Mouse (Mus musculus): ENCODE data around the gene Cgref1. TPM values are rescaled to one million over a fixed set of nuclear protein-coding genes. Genes with fewer than 3 reads are reported as not detected.

Gene Cgref1
- polyA plus RNA-seq, 1 experiment from 2014 or later, result 6.4 TPM

DNA sequence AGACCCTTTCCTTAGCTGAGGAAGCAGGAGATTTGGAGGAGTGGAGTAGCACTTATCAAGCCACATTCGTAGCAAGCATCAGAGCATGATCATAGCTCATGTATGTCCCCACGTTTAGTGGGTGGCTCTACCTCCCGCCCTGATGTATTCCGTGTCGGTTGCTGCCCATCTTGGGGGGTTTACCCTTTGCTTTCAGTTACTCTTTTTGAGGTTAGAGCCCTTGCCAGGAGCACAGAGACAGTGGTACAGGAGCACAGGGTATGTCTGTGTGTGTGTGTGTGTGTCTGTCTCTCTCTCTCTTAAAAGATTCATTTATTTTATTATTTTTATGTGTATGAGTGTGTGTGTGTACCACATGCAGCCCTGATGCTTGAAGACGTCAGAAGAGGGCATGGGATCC lies 22.3 kb downstream of the Cgref1 start:
- Histone ChIP-seq H3K27ac (ENCODE audit: low read depth, low read length) (no peak overlapping the region), H3K9ac (ENCODE audit: low read length) (no peak overlapping the region), H3K27me3 (ENCODE audit: control insufficient read depth, insufficient read depth, low read length) (no peaks in the 10 kb centered on the region), H3K9me3 (ENCODE audit: control insufficient read depth, low read length) (no peaks in the 10 kb centered on the region), H3K4me2 (ENCODE audit: low read depth, low read length, severe bottlenecking) (no peak overlapping the region), H3K36me3 (ENCODE audit: control insufficient read depth, insufficient read depth, low read length) (no peaks in the 10 kb centered on the region), H3K4me1 (replicated peaks; ENCODE audit: control insufficient read depth, insufficient read depth, low read length) (peaks cover 10% of the 10 kb centered on the region), H3K4me3 (ENCODE audit: low read depth, low read length) (no peak overlapping the region)
- ATAC-seq (replicated peaks; ENCODE audit: low FRiP score) (no peak), DNase-seq (ENCODE audit: low spot score) (no peak)
- 84% methylated on average over 6 of the region's 6 CpGs for WGBS

DNA sequence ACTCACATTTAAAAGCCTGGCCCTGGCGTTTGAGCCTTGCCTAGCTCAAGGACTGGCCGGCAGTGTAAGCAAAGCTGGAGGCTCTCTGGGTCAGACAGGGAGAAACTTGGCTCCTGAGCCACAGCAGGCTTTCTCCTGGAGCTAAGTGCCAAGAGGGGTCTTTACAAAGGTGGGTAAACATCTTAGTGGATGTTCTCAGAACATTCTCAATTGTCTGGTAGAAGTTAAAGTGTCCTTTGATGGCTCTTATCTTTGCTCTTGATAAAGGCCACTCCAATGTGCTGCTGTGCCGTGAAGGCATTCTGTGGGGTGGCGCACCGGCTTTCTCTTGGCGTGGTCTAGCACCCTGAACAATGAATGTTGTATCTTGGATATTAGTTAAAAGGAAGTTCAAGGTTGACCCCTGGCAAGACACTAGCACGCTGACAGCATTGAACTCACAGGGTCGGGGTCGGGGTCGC lies 22.8 kb downstream of the Cgref1 start:
- ATAC-seq (replicated peaks; ENCODE audit: low FRiP score), result no peak
- DNase-seq (ENCODE audit: low spot score), result no peak
- Histone ChIP-seq H3K27ac (ENCODE audit: low read depth, low read length) (no peak overlapping the region), H3K36me3 (ENCODE audit: control insufficient read depth, insufficient read depth, low read length) (no peaks in the 10 kb centered on the region), H3K4me3 (ENCODE audit: low read depth, low read length) (no peak overlapping the region), H3K9ac (ENCODE audit: low read length) (no peak overlapping the region), H3K4me2 (ENCODE audit: low read depth, low read length, severe bottlenecking) (peak overlapping the region; percentile 77; the same call in 1 of the 2 replicates), H3K9me3 (ENCODE audit: control insufficient read depth, low read length) (no peaks in the 10 kb centered on the region), H3K27me3 (ENCODE audit: control insufficient read depth, insufficient read depth, low read length) (no peaks in the 10 kb centered on the region), H3K4me1 (replicated peaks; ENCODE audit: control insufficient read depth, insufficient read depth, low read length) (peaks cover 10% of the 10 kb centered on the region)
- 75% methylated on average over 10 of the region's 10 CpGs for WGBS

DNA sequence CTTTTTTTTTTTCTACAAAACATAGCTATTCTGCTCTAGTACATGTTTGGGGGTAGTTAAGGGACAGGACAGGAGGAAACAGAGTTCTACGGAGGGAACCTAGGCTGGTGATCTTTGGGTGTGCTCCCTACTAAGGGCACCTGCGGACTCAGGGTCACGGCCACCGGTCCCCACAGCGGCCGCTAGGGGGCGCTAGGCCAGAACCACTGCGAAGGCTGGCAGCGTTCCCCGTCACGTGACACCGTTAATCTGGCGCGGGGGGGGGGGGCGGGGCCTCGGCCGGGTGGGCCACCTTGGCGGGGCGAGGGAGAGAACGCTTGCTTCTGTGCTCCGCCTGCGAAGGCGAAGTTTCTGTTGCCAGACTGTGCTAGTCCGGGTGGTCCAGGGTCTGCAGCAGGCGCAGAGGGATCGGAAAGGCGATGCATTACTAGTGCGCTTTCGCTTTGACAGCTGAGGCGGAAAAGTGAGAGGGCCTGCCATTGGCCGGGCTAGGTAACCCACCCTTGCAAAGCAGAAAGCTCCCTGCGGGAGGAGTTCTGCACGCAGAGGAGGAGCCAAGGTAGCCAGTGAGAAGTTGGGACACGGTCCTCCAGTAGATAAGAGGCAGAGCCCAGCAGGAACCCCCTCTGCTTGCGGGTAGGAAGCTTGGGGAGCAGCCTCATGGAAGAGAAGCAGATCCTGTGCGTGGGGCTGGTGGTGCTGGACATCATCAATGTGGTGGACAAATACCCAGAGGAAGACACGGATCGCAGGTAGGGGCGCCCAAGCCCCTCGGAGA lies 23.9 kb downstream of the Cgref1 start, which contains the start of gene Khk:
Khk (plus strand) TSS at position 176 of the 778 bp plus-strand sequence.
- Histone ChIP-seq H3K36me3 (ENCODE audit: control insufficient read depth, insufficient read depth, low read length) (no peaks in the 10 kb centered on the region), H3K4me1 (replicated peaks; ENCODE audit: control insufficient read depth, insufficient read depth, low read length) (peaks cover 10% of the 10 kb centered on the region), H3K27ac (ENCODE audit: low read depth, low read length) (peak within 1 kb of the TSS; percentile 71; the same call in 1 of the 2 replicates), H3K4me3 (ENCODE audit: low read depth, low read length) (peak within 1 kb of the TSS; percentile 45), H3K9me3 (ENCODE audit: control insufficient read depth, low read length) (no peaks in the 10 kb centered on the region), H3K9ac (ENCODE audit: low read length) (peak within 1 kb of the TSS; percentile 65), H3K4me2 (ENCODE audit: low read depth, low read length, severe bottlenecking) (peak within 1 kb of the TSS; percentile 77), H3K27me3 (ENCODE audit: control insufficient read depth, insufficient read depth, low read length) (no peaks in the 10 kb centered on the region)
- ATAC-seq (replicated peaks; ENCODE audit: low FRiP score), result peak; percentile 78
- peak; percentile 98 for DNase-seq (ENCODE audit: low spot score)
- 1% methylated on average over 37 of the region's 40 CpGs for WGBS

DNA sequence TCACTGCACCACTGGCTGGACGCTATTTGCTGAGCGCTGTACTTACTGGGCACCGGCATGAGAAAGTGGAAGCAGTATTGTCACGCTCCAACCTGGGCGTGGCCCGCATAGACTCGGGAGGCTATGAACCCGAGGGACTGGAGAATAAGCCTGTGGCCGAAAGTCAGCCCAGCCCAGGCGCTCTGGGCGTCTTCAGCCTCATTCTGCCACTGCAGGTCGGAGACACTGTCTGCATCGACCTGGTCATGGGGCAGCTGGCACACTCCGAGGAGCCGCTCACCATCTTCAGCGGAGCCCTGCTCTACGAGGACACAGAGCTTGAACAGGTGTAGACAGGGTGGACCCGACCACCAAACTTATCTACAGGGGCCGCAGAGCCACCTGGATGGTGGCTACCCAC lies 24.8 kb downstream of the Cgref1 start:
- DNase-seq (ENCODE audit: low spot score) (peak; percentile 55), ATAC-seq (replicated peaks; ENCODE audit: low FRiP score) (peak; percentile 11)
- Histone ChIP-seq H3K9me3 (ENCODE audit: control insufficient read depth, low read length) (no peaks in the 10 kb centered on the region), H3K27me3 (ENCODE audit: control insufficient read depth, insufficient read depth, low read length) (no peaks in the 10 kb centered on the region), H3K9ac (ENCODE audit: low read length) (no peak overlapping the region; the same call in 1 of the 2 replicates), H3K36me3 (ENCODE audit: control insufficient read depth, insufficient read depth, low read length) (no peaks in the 10 kb centered on the region), H3K4me3 (ENCODE audit: low read depth, low read length) (no peak overlapping the region), H3K4me2 (ENCODE audit: low read depth, low read length, severe bottlenecking) (0 out of 2 replicates have a peak overlapping the region, but pooled peaks have one; percentile 77), H3K4me1 (replicated peaks; ENCODE audit: control insufficient read depth, insufficient read depth, low read length) (peaks cover 13% of the 10 kb centered on the region), H3K27ac (ENCODE audit: low read depth, low read length) (no peak overlapping the region)
- WGBS, result 66% methylated on average over 19 of the region's 19 CpGs

DNA sequence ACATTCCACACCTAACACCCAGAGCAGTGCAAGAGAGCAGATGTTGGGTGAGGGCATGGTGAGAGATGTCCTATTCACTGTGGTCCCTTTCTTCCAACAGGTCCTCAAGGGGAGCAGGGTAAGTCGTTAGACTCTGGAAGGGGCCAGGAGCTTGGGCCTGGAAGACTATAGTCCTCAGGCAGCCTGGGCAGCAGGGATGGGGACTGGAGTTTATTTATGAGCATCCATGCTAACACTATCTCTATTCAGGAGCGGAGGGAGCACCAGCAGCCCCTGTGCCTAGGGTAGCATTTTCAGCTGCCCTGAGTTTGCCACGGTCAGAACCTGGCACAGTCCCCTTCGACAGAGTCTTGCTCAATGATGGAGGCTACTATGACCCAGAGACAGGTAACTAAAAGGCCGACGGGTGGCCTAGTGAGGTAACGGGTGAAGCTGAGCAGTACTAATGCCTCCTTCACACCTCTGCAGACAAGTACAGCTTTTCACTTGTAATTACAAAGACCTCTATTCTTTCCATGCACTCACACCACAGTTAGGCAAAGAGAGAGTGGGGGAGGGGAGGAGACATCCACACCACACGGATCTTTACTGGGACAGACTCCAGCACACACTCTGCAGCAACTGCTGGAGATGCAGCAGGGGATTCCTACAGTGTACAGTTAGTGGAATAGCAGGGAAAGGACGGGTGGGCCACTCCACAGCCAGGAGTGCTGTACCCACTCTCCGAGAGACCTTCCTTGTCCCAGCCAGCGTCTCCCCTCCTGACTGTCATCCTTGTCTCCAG lies 25.4 kb downstream of the Cgref1 start:
- no peak for ATAC-seq (replicated peaks; ENCODE audit: low FRiP score)
- no peaks in the 10 kb centered on the region for H3K9me3 ChIP-seq (ENCODE audit: control insufficient read depth, low read length)
- H3K27ac ChIP-seq (ENCODE audit: low read depth, low read length), result no peak overlapping the region
- WGBS, result 67% methylated on average over 11 of the region's 11 CpGs
- no peaks in the 10 kb centered on the region for H3K27me3 ChIP-seq (ENCODE audit: control insufficient read depth, insufficient read depth, low read length)
- peaks cover 14% of the 10 kb centered on the region for H3K4me1 ChIP-seq (replicated peaks; ENCODE audit: control insufficient read depth, insufficient read depth, low read length)
- H3K4me2 ChIP-seq (ENCODE audit: low read depth, low read length, severe bottlenecking), result no peak overlapping the region
- H3K36me3 ChIP-seq (ENCODE audit: control insufficient read depth, insufficient read depth, low read length), result no peaks in the 10 kb centered on the region
- H3K4me3 ChIP-seq (ENCODE audit: low read depth, low read length), result no peak overlapping the region
- DNase-seq (ENCODE audit: low spot score), result no peak
- peak overlapping the region; percentile 24; the same call in 1 of the 2 replicates for H3K9ac ChIP-seq (ENCODE audit: low read length)

DNA sequence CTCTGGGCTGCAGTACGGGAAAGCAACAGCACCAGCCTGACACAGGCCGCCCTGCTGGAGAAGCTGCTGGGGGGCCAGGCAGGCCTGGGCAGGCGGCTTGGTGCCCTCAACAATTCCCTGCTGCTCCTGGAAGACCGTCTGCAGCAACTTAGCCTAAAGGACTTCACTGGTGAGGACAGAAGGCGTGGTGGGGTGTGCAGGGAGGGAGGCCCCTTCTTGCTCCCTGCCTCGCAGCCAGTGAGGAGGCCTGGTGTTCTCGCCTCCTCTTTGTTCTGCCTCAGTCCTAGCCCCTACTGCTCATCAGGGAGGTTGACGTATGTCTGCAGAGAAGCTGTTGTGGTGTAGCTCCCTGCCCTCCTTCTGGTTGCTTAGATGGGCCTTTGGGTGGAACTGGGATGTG lies 26.7 kb downstream of the Cgref1 start:
- Histone ChIP-seq H3K4me2 (ENCODE audit: low read depth, low read length, severe bottlenecking) (no peak overlapping the region), H3K4me1 (replicated peaks; ENCODE audit: control insufficient read depth, insufficient read depth, low read length) (peaks cover 17% of the 10 kb centered on the region), H3K36me3 (ENCODE audit: control insufficient read depth, insufficient read depth, low read length) (no peaks in the 10 kb centered on the region), H3K4me3 (ENCODE audit: low read depth, low read length) (no peak overlapping the region), H3K9ac (ENCODE audit: low read length) (no peak overlapping the region), H3K27ac (ENCODE audit: low read depth, low read length) (no peak overlapping the region), H3K27me3 (ENCODE audit: control insufficient read depth, insufficient read depth, low read length) (no peaks in the 10 kb centered on the region), H3K9me3 (ENCODE audit: control insufficient read depth, low read length) (no peaks in the 10 kb centered on the region)
- whole genome bisulfite sequencing, result 80% methylated on average over 8 of the region's 8 CpGs
- DNase-seq (ENCODE audit: low spot score), result no peak
- ATAC-seq (replicated peaks; ENCODE audit: low FRiP score), result no peak

DNA sequence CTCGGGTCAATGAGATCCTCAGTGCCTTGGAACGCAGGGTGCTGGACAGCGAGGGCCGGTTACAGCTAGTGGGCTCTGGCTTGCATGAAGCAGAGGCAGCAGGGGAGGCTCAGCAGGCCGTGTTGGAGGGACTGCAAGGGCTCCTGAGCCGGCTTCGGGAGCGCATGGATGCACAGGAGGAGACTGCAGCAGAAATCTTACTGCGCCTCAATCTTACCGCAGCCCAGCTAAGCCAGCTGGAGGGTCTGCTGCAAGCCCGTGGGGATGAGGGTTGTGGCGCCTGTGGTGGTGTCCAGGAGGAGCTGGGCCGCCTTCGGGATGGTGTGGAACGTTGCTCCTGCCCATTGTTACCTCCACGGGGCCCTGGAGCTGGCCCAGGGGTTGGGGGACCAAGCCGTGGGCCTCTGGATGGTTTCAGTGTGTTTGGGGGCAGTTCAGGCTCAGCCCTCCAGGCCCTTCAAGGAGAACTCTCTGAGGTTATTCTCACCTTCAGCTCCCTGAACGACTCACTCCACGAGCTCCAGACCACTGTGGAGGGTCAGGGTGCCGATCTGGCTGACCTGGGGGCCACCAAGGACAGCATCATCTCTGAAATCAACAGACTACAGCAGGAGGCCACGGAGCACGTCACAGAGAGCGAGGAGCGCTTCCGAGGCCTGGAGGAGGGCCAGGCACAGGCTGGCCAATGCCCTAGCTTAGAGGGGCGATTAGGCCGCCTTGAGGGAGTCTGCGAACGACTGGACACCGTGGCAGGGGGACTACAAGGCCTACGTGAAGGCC lies 27.3 kb downstream of the Cgref1 start:
- H3K36me3 ChIP-seq (ENCODE audit: control insufficient read depth, insufficient read depth, low read length), result no peaks in the 10 kb centered on the region
- ATAC-seq (replicated peaks; ENCODE audit: low FRiP score) (no peak), DNase-seq (ENCODE audit: low spot score) (no peak)
- no peak overlapping the region for H3K4me2 ChIP-seq (ENCODE audit: low read depth, low read length, severe bottlenecking)
- H3K4me1 ChIP-seq (replicated peaks; ENCODE audit: control insufficient read depth, insufficient read depth, low read length), result peaks cover 19% of the 10 kb centered on the region
- H3K9ac ChIP-seq (ENCODE audit: low read length), result no peak overlapping the region
- no peaks in the 10 kb centered on the region for H3K27me3 ChIP-seq (ENCODE audit: control insufficient read depth, insufficient read depth, low read length)
- H3K27ac ChIP-seq (ENCODE audit: low read depth, low read length), result no peak overlapping the region
- H3K4me3 ChIP-seq (ENCODE audit: low read depth, low read length), result no peak overlapping the region
- H3K9me3 ChIP-seq (ENCODE audit: control insufficient read depth, low read length), result no peaks in the 10 kb centered on the region
- WGBS, result 83% methylated on average over 31 of the region's 31 CpGs

DNA sequence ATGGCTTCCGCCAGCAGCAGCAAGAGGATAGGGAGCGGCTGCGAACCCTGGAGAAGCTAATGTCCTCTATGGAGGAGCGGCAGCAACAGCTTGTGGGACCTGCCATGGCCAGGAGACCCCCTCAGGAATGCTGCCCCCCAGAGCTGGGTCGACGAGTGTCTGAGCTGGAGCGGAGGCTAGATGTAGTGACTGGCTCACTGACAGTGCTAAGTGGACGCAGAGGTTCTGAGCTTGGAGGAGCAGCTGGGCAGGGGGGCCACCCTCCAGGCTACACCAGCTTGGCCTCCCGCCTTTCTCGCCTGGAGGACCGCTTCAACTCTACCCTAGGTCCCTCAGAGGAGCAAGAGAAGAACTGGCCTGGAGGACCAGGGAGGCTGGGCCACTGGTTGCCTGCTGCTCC lies 28.0 kb downstream of the Cgref1 start:
- H3K27ac ChIP-seq (ENCODE audit: low read depth, low read length), result no peak overlapping the region
- no peak overlapping the region for H3K4me2 ChIP-seq (ENCODE audit: low read depth, low read length, severe bottlenecking)
- no peaks in the 10 kb centered on the region for H3K27me3 ChIP-seq (ENCODE audit: control insufficient read depth, insufficient read depth, low read length)
- DNase-seq (ENCODE audit: low spot score), result no peak
- peaks cover 19% of the 10 kb centered on the region for H3K4me1 ChIP-seq (replicated peaks; ENCODE audit: control insufficient read depth, insufficient read depth, low read length)
- H3K4me3 ChIP-seq (ENCODE audit: low read depth, low read length), result no peak overlapping the region
- no peaks in the 10 kb centered on the region for H3K9me3 ChIP-seq (ENCODE audit: control insufficient read depth, low read length)
- ATAC-seq (replicated peaks; ENCODE audit: low FRiP score), result no peak
- 94% methylated on average over 11 of the region's 11 CpGs for WGBS
- H3K9ac ChIP-seq (ENCODE audit: low read length), result no peak overlapping the region
- no peaks in the 10 kb centered on the region for H3K36me3 ChIP-seq (ENCODE audit: control insufficient read depth, insufficient read depth, low read length)
